Mouse (Mus musculus) hindbrain, embryonic 11.5 days (tissue): Measurements from ENCODE around the gene Caskin1. TPM values are rescaled to one million over a fixed set of nuclear protein-coding genes. Genes with fewer than 3 reads are reported as not detected.
A peak's percentile ranks its signal among the peaks of the same experiment; 100 is the strongest.
"Not testable (repeated sequence)": the region's sequence is repeated elsewhere in the genome, so short reads cannot be mapped to it uniquely, and the experiment has no call there.

ENCODE experiments used
- ATAC-seq: fragments of 200-750 bp; cut with Nextera tagmentation; 2 replicates; pipeline ENCODE4 v1.8.0; 2017; ENCODE audit warnings: mild to moderate bottlenecking, moderate TSS enrichment, moderate library complexity; ENCODE audit not compliant: low FRiP score
- DNase-seq: peaks from one replicate; pipeline ENCODE4 v3.0.0-alpha.2; 2015; ENCODE audit warnings: low spot score
- H3K27ac ChIP-seq: fragments of 300-500 bp; sonication (generic); 2 replicates; pipeline ENCODE4 v1.5.1; 2014; ENCODE audit warnings: mild to moderate bottlenecking, low read depth, low read length
- H3K27me3 ChIP-seq: fragments of 300-500 bp; sonication (generic); 2 replicates; pipeline ENCODE4 v1.6.1; 2014; ENCODE audit warnings: mild to moderate bottlenecking, low read length, moderate library complexity, mixed read lengths; ENCODE audit not compliant: control insufficient read depth, insufficient read depth
- H3K36me3 ChIP-seq: fragments of 300-500 bp; sonication (generic); 2 replicates; pipeline ENCODE4 v1.6.1; 2014; ENCODE audit warnings: mild to moderate bottlenecking, low read length, moderate library complexity, mixed read lengths; ENCODE audit not compliant: control insufficient read depth, insufficient read depth
- H3K4me1 ChIP-seq: fragments of 300-500 bp; sonication (generic); replicated peaks from 2 replicates; pipeline ENCODE4 v1.6.1; 2014; ENCODE audit warnings: low read length, mixed read lengths; ENCODE audit not compliant: control insufficient read depth, insufficient read depth
- H3K4me2 ChIP-seq: fragments of 300-500 bp; sonication (generic); replicated peaks from 2 replicates; pipeline ENCODE4 v1.6.1; 2014; ENCODE audit warnings: mild to moderate bottlenecking, low read depth, low read length
- H3K4me3 ChIP-seq: fragments of 300-500 bp; sonication (generic); 2 replicates; pipeline ENCODE4 v1.5.1; 2014; ENCODE audit warnings: low read depth, low read length
- H3K9ac ChIP-seq: fragments of 300-500 bp; sonication (generic); 2 replicates; pipeline ENCODE4 v1.6.1; 2014; ENCODE audit warnings: low read depth, low read length
- H3K9me3 ChIP-seq: fragments of 300-500 bp; sonication (generic); 2 replicates; pipeline ENCODE4 v1.6.1; 2016; ENCODE audit warnings: low read length; ENCODE audit not compliant: control insufficient read depth
- WGBS: fragments of 180-500 bp; shearing (Covaris S2); extraction: QIAGEN DNeasy Blood & Tissue Kit; methylation state at CpG from one replicate; pipeline ENCODE4 v1.1.7; 2014; 5-methylcytosine and 5-hydroxymethylcytosine counted together
- polyA plus RNA-seq: library from polyadenylated mRNA; unstranded; fragments of >200 nt; fragmentation: Nextera tagmentation; extraction: Ambion mirVana; gene quantifications from 2 replicates; pipeline ENCODE4 v1.2.1, GENCODE M21; 2014

The Caskin1 gene
- polyA plus RNA-seq, 1 experiment from 2014 or later, result 9.2 TPM

- no peak overlapping the region for H3K9ac ChIP-seq
- 0 out of 2 replicates have a peak, but pooled peaks cover 2% of the 10 kb centered on the region for H3K4me1 ChIP-seq
- H3K27me3 ChIP-seq, result no peaks in the 10 kb centered on the region
- WGBS, result 94% methylated on average over 2 of the region's 2 CpGs
- DNase-seq, result no peak
- no peaks in the 10 kb centered on the region for H3K36me3 ChIP-seq
- no peak overlapping the region for H3K4me3 ChIP-seq
- ATAC-seq, result no peak
- no peak overlapping the region for H3K27ac ChIP-seq
- H3K9me3 ChIP-seq, result no peaks in the 10 kb centered on the region
- H3K4me2 ChIP-seq, result no peak overlapping the region
Observed at GRCm38 (mm10) chr17:24453372-24453771, 35.0 kb upstream of the Caskin1 start.

- peak overlapping the region; percentile 86 for H3K27ac ChIP-seq
- no peaks in the 10 kb centered on the region for H3K9me3 ChIP-seq
- H3K36me3 ChIP-seq, result no peaks in the 10 kb centered on the region
- WGBS, result 13% methylated on average over 14 of the region's 14 CpGs
- DNase-seq, result no peak
- H3K4me3 ChIP-seq, result peak overlapping the region; percentile 90
- peak overlapping the region; percentile 80 for H3K4me2 ChIP-seq
- H3K4me1 ChIP-seq, result 0 out of 2 replicates have a peak, but pooled peaks cover 2% of the 10 kb centered on the region
- no peaks in the 10 kb centered on the region for H3K27me3 ChIP-seq
- ATAC-seq, result no peak; the same call in 1 of the 2 replicates
- peak overlapping the region; percentile 90 for H3K9ac ChIP-seq
Observed at GRCm38 (mm10) chr17:24454218-24454755, 34.1 kb upstream of the Caskin1 start.

GRCm38 (mm10) chr17:24454756-24455522 lies 33.5 kb upstream of the Caskin1 start:
- Histone ChIP-seq H3K27ac (peak overlapping the region; percentile 86), H3K4me2 (peak overlapping the region; percentile 80), H3K9ac (peak overlapping the region; percentile 90), H3K9me3 (no peaks in the 10 kb centered on the region), H3K4me3 (peak overlapping the region; percentile 90), H3K36me3 (no peaks in the 10 kb centered on the region), H3K4me1 (0 out of 2 replicates have a peak, but pooled peaks cover 2% of the 10 kb centered on the region), H3K27me3 (no peaks in the 10 kb centered on the region)
- ATAC-seq (peak; percentile 93), DNase-seq (peak; percentile 99)
- under 1% methylated on average over 67 of the region's 67 CpGs for WGBS

- WGBS, result 52% methylated on average over 10 of the region's 10 CpGs
Observed at GRCm38 (mm10) chr17:24455523-24456206, 32.7 kb upstream of the Caskin1 start.

GRCm38 (mm10) chr17:24461580-24461979 lies 26.8 kb upstream of the Caskin1 start:
- H3K27ac ChIP-seq, result no peak overlapping the region
- no peak overlapping the region for H3K4me2 ChIP-seq
- H3K27me3 ChIP-seq, result no peaks in the 10 kb centered on the region
- H3K9ac ChIP-seq, result no peak overlapping the region
- WGBS, result 77% methylated on average over 2 of the region's 2 CpGs
- H3K9me3 ChIP-seq, result no peaks in the 10 kb centered on the region
- H3K36me3 ChIP-seq, result no peaks in the 10 kb centered on the region
- no peaks in the 10 kb centered on the region for H3K4me1 ChIP-seq
- no peak for ATAC-seq
- peak; percentile 51 for DNase-seq
- H3K4me3 ChIP-seq, result no peak overlapping the region

More at GRCm38 (mm10) chr17:24455523-24456206, 32.7 kb upstream of the Caskin1 start:
- H3K4me2 ChIP-seq, H3K9ac ChIP-seq, H3K36me3 ChIP-seq, H3K27me3 ChIP-seq, H3K4me1 ChIP-seq, H3K27ac ChIP-seq, H3K4me3 ChIP-seq, H3K9me3 ChIP-seq, DNase-seq: not testable (repeated sequence)
- peak; percentile 9; the same call in 1 of the 2 replicates for ATAC-seq

- H3K4me3 ChIP-seq, result no peak overlapping the region
- no peaks in the 10 kb centered on the region for H3K4me1 ChIP-seq
- WGBS, result 100% methylated on average over 1 of the region's 1 CpGs
- H3K4me2 ChIP-seq, result no peak overlapping the region
- H3K36me3 ChIP-seq, result no peaks in the 10 kb centered on the region
- H3K27me3 ChIP-seq, result no peaks in the 10 kb centered on the region
- no peak for ATAC-seq
- DNase-seq, result no peak
- no peaks in the 10 kb centered on the region for H3K9me3 ChIP-seq
- no peak overlapping the region for H3K27ac ChIP-seq
- H3K9ac ChIP-seq, result no peak overlapping the region
Observed at GRCm38 (mm10) chr17:24462932-24463331, 25.5 kb upstream of the Caskin1 start.

- no peak overlapping the region for H3K4me3 ChIP-seq
- no peaks in the 10 kb centered on the region for H3K27me3 ChIP-seq
- 58% methylated on average over 6 of the region's 6 CpGs for WGBS
- H3K4me1 ChIP-seq, result no peaks in the 10 kb centered on the region
- H3K9ac ChIP-seq, result no peak overlapping the region
- no peaks in the 10 kb centered on the region for H3K9me3 ChIP-seq
- ATAC-seq (no peak), DNase-seq (no peak)
- H3K36me3 ChIP-seq, result no peaks in the 10 kb centered on the region
- H3K27ac ChIP-seq, result no peak overlapping the region
- no peak overlapping the region for H3K4me2 ChIP-seq
Observed at GRCm38 (mm10) chr17:24463374-24464133, 24.8 kb upstream of the Caskin1 start.

- Histone ChIP-seq H3K4me3 (no peak overlapping the region), H3K9ac (no peak overlapping the region), H3K36me3 (no peaks in the 10 kb centered on the region), H3K4me2 (no peak overlapping the region), H3K27me3 (no peaks in the 10 kb centered on the region), H3K27ac (no peak overlapping the region), H3K9me3 (no peaks in the 10 kb centered on the region), H3K4me1 (peaks cover 8% of the 10 kb centered on the region)
- WGBS, result 91% methylated on average over 5 of the region's 5 CpGs
- no peak for DNase-seq
- no peak for ATAC-seq
Observed at GRCm38 (mm10) chr17:24468636-24469246, 19.7 kb upstream of the Caskin1 start.
